Mouse (Mus musculus) gastrocnemius, postnatal 36 days (tissue): ENCODE measurements at regions not wholly inside any gene's neighbourhood (a gene's known extent, or its start where the extent isn't known, plus 50 kb on each side); places are given as distances from the start of the nearest gene placed in this dataset.

Experiments
- DNase-seq, 2 experiments: peaks; one replicate each; pipeline ENCODE4 v3.0.0; 2022
- intact Hi-C: fragments of 180-260 bp; cut with DNase I; formaldehyde crosslinking; loops from one replicate; pipeline ENCODE4 v1.15.1; 2025

GRCm38 (mm10) chr9:46555156-46555555, 235.4 kb upstream of the 4931429L15Rik start:
- no peak for DNase-seq
- intact Hi-C loops = no loop called here

- DNase-seq = no peak
- intact Hi-C loops = no loop called here
Observed at GRCm38 (mm10) chr9:46554586-46555152, 234.9 kb upstream of the 4931429L15Rik start.

DNA sequence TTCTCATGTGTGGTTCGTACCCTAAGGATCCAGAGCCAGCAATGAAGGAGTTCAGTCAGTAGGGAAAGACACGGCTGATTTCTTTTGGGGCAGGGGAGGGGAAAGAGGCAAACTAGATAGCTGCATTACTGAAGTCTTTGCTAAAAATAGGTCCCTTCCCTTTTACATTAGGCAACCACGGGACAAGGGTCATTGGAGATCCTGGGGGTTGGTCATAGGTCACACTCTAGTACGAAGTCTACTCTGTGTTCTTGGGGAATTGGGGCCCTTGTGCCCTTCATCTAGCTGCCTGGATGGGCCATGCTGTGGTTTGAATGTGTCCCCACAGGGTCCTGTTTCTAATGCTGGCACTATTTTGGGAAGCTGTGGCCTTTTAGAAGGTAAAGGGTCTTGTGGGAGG, 229.6 kb upstream of the 4931429L15Rik start:
- DNase-seq = no peak
- intact Hi-C loops = no loop called here

DNA sequence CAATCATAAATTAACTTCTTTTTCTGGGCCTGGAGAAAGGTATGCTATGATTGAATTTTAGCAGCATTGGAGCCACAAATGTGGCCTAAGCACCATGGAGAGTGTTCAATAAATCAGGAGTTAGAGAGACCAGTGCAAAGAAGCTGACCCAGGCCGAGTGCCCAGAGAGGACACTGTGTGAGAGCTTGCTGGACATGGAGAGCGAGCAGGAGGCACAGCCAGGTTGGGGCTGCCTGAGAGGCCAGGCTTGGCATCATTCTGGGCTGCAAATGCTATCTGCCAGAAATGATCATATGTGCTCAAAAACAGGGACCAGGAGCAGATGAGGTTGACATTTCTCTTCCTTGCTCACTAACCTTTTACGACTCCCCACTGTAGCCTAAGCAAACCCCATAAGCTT, 224.5 kb upstream of the 4931429L15Rik start:
- DNase-seq = no peak
- intact Hi-C loops = no loop called here

DNA sequence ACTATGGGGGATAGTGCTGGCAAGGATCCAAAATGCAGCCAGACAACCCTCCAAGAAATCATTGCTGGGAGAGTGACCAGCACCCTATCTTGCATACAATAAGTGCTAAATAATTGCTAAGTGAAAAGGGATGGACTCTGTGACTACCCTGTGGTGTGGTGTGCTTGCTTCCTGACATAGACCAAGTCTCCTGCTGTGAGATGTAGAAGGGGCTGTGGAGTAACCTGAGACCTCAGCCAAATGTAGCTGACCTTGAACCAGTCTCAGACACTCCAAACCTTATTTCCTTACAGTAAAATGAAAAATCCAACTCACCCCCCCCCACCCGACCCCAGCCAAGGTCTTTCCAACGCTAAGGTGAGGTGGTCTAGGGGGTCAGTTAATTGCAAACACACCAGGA, 221.2 kb upstream of the 4931429L15Rik start:
- DNase-seq = no peak
- intact Hi-C loops = no loop called here

- intact Hi-C loops = no loop called here
- no peak for DNase-seq
Observed at GRCm38 (mm10) chr9:46538616-46539015, 218.8 kb upstream of the 4931429L15Rik start.

GRCm38 (mm10) chr9:46516401-46517130, 196.8 kb upstream of the 4931429L15Rik start:
- intact Hi-C loops = no loop called here
- DNase-seq = no peak

DNA sequence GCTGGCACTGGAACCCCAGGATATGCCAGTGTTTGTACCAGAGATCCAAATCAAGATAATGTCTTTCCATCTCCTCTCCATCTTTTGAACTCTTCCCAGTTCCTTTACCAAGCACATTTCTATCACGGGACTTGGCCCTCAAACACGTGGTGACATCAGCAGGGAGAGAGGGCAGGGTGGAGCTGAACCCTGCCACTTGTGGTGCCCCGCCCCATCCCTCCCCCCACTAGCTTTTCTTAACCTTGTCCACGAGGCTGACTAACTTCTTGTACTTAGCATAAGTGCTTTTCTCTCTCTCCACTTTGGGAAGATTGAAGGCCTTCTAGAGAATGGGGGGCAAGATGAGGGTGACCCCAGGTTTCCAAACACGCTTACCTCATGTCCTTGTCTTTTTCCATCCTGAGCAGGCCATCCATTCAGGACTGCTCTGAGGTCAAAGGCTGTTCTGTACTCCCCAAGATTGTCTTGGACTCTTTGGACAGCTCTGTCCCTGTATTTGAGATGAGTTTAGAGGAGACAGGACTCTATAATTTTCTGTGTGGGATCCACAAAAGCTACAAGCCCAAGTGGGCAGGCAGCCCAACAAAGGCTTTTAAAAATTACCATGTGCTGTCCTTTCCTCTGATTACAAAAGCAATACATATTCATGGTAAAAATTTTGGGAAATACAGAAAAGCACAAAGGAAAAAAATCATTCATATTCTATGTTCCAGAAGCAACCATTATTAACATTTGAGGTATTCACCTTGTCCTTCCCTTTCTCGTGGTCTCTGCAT, 192.7 kb upstream of the 4931429L15Rik start:
- intact Hi-C loops = no loop called here
- DNase-seq = no peak

GRCm38 (mm10) chr9:46511307-46511706, 191.5 kb upstream of the 4931429L15Rik start:
- intact Hi-C loops = no loop called here
- no peak for DNase-seq

DNA sequence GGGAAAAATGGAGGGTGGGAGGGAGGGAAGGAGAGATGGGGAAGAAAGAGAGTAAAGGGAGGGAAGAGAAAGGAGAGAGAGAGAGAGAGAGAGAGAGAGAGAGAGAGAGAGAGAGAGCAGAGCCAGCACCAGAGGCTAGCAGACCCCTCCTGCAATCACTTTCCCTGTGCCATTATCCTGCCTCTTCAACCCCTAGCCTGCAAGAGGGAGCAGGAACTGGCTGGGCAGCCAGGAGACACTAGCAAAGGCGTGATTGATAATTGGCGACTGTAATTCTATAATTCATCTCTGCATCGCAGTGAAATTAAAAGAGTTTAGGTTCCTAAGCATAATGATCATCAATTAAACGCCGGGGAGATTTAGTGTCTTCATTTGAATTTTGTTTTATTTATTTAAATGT, 190.1 kb upstream of the 4931429L15Rik start:
- DNase-seq = no peak
- intact Hi-C loops = no loop called here

GRCm38 (mm10) chr9:46509458-46509857, 189.7 kb upstream of the 4931429L15Rik start:
- intact Hi-C loops = no loop called here
- no peak for DNase-seq

GRCm38 (mm10) chr9:46507036-46507435, 187.2 kb upstream of the 4931429L15Rik start:
- intact Hi-C loops = no loop called here
- no peak for DNase-seq

GRCm38 (mm10) chr9:46504536-46504935, 184.8 kb upstream of the 4931429L15Rik start:
- intact Hi-C loops = no loop called here
- no peak for DNase-seq

DNA sequence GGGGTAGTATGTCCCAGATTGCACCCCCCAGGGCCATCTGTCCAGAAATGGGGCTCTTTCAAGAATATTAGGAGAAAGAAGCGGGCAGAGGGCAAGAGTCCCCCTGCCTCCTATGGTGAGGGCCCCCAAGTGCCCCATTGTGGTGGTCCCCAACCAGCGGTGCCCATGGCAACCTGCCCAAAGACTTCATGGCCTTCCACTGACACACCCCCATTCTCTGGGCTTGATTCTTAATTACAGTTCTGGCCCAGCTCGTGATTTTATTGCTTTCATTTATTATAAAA, 184.3 kb upstream of the 4931429L15Rik start:
- no peak for DNase-seq
- intact Hi-C loops = no loop called here

DNA sequence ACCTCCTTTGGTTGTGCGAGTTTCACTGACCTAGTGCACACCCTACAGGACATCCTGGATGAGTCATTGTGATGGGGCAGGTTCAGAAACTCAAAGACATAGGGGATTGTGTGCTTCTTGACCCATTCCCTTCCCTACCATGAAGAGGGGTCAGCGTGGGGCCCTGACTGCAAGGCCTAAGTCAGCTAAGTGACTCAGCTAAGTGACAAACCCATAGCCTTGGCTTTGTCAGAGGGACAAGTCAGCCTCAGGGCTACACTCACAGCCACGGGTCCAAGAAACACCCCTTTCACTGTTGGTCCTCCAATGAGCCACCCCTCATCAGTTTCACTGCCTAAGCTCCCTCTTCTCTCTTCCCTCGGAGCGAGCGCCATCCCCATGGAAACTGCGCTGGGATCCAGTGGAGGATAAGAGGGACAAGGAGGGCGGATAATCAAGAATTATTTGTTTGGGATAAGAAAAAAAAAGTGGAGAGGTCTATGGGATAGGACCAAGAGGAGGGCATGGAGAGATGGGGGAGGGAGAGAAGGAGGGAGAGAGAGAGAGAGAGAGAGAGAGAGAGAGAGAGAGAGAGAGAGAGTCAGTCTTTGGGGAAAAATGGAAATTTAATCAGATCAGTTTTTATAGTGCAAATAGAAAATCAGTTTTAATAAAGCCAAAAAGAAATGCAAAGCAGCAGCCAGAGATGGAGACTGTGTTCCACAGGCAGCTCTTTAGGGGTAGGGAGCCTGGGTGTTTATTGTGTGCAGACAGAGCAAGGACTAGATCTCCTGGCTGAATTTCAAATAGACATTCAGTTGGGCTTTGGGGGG, 183.7 kb upstream of the 4931429L15Rik start:
- DNase-seq = no peak
- intact Hi-C loops = no loop called here

- intact Hi-C loops = no loop called here
- DNase-seq = no peak
Observed at GRCm38 (mm10) chr9:46499426-46499825, 179.6 kb upstream of the 4931429L15Rik start.

DNA sequence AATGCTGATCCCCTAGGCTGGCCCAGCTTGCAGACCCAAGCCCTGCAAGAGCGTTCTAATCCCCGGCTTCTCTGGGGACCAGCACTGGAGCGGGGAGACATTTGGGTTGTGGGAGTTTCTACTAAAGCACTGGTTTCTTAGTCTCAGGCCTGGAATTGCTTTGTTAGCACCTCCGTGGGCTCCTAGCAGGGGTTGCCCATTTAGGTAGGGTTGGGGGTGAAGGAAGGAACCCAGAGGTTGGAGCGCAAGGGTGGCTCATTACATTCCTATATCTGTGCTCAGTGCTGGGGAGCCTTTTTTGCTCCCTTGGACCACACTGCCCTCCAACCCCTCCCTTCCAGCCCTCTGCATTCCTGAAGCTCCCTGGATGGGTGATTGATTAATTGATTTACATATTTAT, 179.1 kb upstream of the 4931429L15Rik start:
- intact Hi-C loops = no loop called here
- no peak for DNase-seq

- intact Hi-C loops = no loop called here
- no peak for DNase-seq
Observed at GRCm38 (mm10) chr9:46495276-46495675, 175.5 kb upstream of the 4931429L15Rik start.

GRCm38 (mm10) chr9:46482859-46483443, 163.2 kb upstream of the 4931429L15Rik start:
- intact Hi-C loops = no loop called here
- DNase-seq = no peak

DNA sequence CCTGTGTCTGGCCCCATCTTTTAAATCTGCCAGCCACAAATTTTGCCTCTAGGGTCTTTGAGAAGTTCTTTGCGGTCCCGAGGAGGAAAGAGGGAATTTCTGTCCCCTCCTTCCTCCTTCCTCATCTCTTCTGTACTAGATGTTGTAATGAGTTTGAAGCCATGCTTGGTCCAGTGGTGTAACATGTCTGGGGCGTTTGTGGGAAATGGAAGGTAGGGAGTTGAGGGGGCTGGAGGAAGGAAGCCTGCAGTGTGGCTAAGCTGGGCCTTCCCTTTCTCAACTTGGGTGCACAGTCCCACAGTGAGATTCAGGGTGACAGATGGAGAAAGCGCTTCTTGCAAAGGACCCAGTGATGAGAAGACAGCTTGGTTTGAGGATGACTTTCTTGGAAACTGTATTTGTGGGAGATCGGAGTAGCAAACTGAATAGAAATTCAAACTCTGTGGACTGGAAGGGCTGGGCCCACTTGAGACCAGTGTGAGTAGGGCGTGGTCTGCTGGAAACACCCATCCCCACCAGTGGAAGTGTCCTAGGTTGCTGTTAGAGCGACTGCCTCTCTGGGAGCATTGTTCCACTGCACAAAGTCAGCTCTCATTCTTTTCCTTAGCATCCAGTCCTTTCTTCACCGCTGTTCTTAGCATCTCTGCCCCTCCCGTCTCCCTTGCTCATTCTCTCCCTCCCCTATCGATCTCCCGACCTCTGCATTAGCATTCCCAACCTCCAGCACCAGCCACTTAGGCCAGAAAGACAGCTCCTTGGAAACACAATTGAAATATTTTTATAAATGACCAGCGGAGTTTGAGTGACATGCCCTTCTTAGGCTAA, 162.5 kb upstream of the 4931429L15Rik start:
- intact Hi-C loops = no loop called here
- no peak for DNase-seq
